Mouse (Mus musculus) cerebral cortex, adult 2 months (tissue): ENCODE results near the gene Mtf1.

Experiments used
- WGBS: fragments of 180-500 bp; shearing (Covaris S2); methylation state at CpG from one replicate; pipeline ENCODE4 v1.1.7; 2018; 5-methylcytosine and 5-hydroxymethylcytosine counted together

Gene Mtf1

DNA sequence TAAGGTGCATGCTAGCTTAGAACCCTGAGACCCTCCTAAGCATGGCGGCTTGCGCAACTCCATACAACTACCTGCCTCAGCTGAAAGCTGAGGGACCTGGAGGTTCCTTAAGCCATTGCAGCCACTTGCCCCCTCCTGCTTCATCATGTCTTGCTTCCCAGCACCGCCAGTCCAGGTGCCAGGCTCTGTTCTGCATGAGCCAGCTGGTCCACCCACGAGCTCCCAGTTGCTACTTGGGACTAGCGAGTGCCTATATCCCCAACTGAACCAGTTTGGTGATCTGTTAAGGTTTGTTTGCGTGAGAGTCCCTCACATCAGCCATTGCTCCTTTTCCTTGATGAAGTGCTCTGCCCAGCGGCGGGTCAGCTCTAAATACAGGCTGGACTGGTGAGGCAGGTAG lies 54.4 kb downstream of the Mtf1 start:
- WGBS, result 77% methylated on average over 8 of the region's 8 CpGs

DNA sequence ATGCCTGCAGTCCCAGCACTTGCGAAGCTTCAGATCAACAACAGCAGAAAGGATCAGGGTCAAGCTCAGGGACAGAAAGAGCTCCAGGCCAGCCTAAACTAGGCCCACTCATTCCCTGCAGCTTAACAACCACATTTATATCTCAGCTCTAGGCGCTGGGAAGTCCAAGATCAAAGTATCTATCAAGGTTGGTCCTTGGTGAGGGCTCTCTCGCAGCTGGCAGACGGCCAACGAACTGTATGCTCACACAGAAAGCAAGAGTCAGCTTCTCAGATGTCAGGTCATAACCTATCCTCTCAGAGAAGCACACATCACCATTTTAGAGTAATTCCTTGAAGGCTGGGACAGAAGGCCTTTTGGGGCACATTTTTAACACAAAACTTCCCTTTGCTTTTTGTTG lies 56.5 kb downstream of the Mtf1 start:
- WGBS, result 79% methylated on average over 5 of the region's 5 CpGs

DNA sequence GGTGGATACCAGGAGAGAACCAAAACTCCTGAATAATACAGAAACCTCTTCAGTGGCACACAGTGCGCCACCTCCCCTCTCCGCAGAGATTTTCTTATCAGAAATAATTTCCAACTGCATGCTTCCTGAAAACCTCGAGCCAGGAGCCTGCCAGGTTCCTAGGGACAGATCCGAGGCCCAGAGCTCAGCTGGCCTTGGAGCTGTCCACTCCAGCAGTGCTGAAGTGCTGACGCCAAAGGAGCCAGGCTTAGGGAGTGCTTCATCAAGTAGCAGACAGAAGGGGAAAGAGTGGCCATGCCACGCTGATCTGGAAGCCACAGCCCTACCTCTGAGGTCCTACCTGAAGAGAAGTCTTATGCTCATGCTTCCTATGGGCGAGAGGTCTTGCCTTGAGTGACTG lies 58.5 kb downstream of the Mtf1 start:
- WGBS, result 21% methylated on average over 7 of the region's 7 CpGs

DNA sequence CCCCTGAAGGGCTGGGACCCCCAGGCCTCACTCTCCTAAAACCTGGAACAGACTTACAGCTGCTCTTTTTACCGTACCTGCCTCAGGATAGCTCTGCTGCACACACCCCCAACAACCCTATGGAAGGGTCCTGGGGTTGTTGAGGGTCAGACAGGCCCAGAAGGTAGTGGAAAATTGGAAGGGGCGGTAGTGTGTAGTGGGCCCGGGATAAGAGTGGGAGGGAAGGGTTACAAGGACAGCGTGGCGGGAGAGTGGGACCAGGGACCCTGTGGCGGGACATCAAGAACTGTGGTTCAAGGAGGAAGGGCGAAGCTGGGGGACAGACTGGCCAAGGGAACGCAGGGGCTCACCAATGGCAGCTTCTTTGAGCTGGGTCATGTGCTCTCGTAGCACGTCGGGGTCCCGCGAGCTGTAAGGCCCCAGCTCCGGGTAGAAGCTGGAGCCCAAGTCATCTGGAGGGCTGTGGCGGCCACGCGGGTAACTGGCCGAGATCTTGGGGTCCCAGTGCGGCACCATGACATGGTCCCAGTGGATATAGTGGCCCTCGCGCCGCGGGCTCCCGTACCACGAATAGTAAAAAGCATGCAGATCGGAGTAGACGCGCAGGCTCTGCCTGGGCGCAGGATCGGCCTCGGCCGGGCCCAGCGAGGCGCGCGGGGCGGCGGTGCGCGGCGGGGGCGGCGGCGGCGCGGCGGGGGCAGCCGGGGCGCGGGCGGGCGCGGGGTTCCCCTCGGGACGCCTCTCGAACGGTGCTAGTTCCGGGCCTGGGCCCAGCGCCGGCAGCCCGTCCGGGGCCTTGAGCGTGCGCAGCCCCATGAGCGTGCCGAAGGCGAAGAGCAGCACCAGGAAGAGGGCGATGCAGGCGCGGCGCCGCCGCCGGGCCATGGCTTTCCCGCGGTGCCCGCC lies 59.6 kb downstream of the Mtf1 start, which contains the start of gene Maneal:
Maneal (minus strand) TSS at position 889 of the 906 bp plus-strand sequence.
- WGBS, result 2% methylated on average over 56 of the region's 77 CpGs

DNA sequence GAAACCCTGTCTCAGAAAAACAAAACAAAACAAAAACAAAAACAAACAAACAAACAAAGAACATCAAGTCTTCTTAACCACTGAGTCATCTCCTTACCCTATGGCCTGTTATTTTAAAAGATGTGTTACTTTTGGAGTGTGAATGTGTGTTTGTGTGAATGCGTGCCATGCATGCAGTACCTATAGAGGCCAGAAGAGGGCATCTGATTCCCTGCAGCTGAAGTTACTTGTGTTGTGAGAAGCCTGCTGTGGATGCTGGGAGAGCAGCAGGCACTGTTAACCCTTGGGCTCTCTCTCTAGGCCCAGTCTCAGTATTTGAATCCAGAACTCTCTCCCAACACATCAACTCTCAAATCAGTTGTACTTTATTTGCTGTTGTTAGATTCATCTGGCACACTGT lies 70.8 kb downstream of the Mtf1 start:
- 97% methylated on average over 1 of the region's 1 CpGs for whole genome bisulfite sequencing

DNA sequence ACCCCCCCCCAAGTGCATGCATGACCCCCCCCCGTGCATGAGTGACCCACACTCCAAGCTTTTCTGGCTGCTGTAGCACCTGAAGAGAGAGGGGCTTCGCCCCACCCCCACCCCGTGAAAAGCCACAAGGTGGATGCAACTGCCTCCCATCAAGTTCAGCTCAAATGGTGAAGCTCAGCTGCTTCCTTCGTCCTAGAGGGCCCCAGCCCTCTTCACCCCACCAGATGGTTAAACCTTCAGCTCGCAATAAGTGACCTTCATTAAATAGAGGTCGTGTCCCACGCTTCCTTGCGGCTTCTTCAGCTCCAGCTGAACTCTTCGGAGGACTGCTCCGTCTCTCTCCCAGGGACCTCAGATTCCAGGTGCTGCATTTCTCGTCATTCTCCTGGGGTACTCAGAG lies 78.7 kb downstream of the Mtf1 start, which contains the start of gene Epha10:
Epha10 (plus strand) TSS at position 301 of the 400 bp plus-strand sequence.
- WGBS, result 6% methylated on average over 11 of the region's 11 CpGs

DNA sequence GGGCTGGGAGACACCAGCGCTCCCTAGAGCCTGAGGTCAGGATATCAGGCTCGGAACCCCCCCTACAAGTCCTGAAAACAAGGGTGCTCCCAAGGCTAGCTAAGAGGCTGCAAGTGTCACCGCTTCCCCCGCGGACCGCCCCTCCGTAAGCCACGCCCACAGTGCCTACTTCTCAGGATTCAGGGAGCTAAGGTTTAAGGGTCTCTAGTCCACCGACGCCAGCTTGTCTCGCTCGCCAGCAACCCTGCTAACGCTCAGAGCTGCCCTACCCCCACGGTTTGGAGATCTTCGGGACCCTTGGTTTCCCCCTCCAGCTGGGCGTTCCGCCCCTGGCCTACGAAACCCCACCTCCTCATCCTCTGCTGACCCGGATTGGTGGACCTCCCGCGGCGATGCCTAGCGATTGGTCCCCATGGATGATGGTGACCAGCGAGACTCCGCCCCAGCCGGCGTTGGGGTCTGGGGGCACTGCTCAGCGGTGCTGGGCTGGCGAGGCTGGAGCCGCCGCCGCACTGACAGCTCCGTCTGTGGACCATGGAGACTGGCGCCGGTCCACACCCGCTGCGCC lies 79.5 kb downstream of the Mtf1 start:
- 1% methylated on average over 37 of the region's 37 CpGs for WGBS

DNA sequence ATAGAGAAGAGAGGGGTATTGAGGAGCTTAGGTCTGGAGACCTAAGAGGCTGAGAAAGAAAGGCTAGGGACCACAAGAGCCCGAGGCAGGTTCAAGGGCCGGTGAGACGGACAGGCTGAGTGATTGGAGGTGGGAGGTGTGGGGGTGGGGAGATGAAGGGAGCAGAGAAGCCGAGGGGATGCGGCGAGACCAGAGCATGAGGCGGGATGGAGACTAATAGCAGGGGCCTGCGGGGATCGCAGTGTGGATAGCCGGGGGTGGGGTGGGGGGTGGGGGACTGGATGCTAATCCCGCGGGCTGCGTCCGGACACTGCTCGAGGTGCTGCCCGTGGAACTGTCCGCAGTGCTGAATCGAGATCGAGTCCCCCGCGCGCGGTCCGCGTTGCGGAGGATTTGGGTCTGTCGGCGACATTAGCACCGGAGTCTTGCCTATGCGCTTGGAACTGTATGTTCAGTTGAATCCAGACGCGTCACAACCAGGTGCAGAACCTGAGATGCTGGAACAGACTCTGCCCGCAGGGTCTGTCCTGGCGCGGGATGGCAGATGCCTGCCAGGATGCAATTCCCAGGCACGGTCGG lies 80.3 kb downstream of the Mtf1 start:
- WGBS, result 2% methylated on average over 37 of the region's 37 CpGs

DNA sequence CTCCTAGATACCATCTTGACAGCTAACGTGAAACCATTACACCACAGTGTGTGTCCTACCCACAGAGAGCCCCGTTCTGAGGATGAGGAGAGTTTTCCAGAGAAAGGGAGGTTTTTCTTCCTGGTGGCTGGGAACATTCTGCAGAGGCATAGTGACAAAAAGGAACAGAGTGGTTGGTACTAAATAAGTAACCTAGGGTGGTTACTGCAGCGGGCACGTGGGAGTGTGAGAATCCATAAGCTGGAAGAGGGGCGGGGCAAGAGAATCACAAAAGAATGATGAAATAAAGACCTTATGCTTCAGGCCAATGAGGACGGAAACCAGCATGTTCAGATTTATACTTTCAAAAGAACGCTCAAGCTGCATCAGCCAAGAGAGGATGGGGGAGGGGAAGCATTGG lies 86.8 kb downstream of the Mtf1 start:
- 41% methylated on average over 7 of the region's 7 CpGs for WGBS

DNA sequence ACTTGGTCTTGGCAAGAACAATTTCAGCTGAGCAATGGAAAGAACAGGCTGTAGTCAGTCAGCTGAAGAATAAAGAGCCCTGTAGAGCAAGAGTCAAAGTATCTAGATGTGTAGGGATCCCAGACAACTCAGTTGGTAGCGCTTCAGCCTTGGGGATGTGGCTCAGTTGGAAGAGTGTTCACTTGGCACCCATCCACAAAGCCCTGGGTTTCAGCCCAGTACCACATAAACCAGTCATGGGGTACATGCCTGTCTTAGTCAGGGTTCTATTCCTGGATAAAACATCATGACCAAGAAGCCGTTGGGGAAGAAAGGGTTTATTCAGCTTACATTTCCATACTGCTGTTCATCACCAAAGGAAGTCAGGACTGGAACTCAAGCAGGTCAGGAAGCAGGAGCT lies 88.0 kb downstream of the Mtf1 start:
- 42% methylated on average over 2 of the region's 2 CpGs for WGBS

DNA sequence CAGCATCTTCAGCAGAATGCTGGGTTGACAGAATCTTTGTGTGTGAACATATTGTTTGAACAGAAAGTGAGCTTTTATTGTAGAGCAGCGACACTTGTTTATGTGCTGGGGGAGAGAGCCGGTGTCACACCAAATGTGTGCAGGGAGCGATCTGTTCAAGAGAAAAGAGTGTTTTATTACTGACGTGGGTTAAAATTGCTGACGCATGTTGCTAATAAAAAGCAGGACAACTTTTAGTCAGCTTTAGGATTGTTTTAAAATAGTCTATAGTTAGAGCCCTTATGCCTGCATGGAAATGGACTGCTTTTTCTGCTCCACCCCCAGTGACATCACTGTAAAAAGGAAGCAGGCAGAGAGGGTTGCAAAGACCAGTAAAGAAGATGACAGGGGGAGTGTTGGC lies 88.9 kb downstream of the Mtf1 start:
- 33% methylated on average over 5 of the region's 5 CpGs for WGBS

DNA sequence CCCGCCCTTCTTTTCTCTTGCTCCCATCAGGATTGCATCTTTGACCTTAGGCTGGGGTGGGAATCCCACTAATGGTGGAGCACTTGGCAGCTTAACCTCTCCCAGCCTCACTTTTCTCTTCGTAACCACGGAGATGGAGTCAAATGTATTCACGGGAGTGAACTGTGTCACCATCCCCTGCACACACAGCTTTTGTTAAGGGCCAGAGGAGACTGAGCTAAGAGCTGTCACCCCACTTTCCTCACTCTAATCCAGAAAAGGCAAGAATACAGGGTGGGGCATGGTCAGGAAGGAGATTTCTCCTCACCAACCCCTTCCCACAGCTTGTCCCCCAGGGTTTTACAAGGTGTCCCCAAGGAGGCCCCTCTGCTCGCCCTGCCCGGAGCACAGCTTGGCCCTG lies 91.9 kb downstream of the Mtf1 start:
- WGBS, result 35% methylated on average over 6 of the region's 6 CpGs

DNA sequence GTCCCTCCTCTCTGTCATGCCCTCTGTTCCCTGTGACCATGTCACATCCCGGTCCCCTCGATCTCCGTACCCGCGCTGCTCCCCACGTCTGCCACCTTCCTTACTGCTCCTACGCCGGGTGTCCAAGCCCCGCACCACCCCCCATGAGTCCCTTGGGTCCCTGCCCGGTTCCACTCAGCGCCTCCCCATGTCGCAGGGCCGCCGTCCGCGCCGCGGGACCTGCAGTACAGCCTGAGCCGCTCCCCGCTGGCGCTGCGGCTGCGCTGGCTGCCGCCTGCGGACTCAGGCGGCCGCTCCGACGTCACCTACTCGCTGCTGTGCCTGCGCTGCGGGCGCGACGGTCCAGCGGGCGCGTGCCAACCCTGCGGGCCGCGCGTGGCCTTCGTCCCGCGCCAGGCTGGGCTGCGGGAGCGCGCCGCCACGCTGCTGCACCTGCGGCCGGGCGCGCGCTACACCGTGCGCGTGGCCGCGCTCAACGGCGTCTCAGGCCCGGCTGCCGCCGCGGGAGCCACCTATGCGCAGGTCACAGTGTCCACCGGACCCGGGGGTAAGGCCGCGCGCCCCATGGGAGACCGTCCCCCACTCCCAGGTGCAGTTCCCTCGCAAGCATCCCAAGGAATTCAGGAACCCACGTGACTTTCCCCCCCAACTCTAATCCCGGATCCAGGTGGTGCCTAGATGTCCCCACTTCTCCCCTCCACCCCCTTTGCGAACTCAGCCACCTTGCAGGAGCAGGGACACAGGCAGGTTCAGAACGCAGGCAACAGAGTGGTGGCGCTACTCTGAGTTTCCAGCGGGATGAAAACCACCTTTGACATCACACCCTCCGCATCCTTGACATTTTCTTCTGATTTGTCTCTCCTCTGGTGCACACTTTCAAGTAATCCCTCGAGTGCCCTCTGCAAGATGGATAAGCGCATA lies 92.9 kb downstream of the Mtf1 start:
- 2% methylated on average over 83 of the region's 83 CpGs for WGBS

DNA sequence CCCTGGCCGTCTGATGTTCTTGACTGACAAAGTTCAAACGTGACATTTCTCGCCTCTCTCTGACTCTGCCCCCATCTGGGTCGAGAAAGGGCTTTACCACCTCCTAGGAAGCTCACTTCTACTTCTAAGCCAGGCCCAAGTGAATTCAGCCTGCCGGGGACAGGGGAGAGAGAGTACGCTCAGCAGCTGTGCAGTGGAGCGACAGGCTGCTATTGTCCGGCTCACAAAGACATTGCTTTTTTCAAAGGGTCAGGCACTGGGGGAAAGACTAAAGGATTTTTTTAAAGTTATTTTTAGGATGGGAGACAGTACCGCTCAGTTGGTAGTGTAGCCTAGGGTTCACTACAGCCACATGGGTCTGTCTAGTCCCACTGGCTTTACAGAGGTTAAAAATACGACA lies 96.5 kb downstream of the Mtf1 start:
- WGBS, result 60% methylated on average over 10 of the region's 10 CpGs
